Mouse (Mus musculus): Measurements from ENCODE around the gene Cdkn2a.

DNA sequence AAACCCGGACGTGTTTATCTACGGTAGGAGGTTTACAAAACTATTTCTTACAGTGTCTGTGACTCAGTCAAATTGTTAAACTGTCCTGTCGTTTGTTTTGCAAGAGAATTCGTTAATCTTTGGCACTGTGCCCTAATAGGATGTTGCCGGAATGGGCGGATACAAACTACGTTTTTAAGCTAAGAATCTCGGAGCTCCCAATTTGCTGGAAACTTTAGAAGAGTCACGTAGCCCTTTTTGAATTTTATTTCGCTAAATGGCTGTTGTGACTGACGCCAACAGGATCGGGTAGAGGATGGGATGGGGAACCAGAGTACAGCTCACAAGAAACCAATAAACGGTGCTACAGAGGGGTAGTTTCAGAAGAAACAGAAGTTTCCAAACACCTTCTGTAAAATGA is 20.4 kb downstream of the Cdkn2a start:
- TF ChIP-seq POLR2A (IDR thresholded peaks at IDR 0.05; ENCODE audit: low read depth, low read length) (no peak), CTCF (IDR thresholded peaks at IDR 0.05; ENCODE audit: extremely low read depth, insufficient read length, insufficient replicate concordance, low read depth, low read length) (no peak)

All from small intestine, adult 2 months (tissue).